26 mouse cellular contexts compared by ENCODE assay signal in genomic region chr3:30091860-30092259, GRCm38 (mm10).
A peak's percentile ranks its signal among the peaks of the same experiment; 100 is the strongest.
DNase-seq lines count a peak whose midpoint lies in the region; ATAC-seq lines count a peak whose summit lies in the region.
"Had no signal": no experiment of that assay in that cellular context is flagged by ENCODE, and none has a peak within 500 bp of the region (broad histone marks: within the 10 kb centered on the region; RNA-seq: fewer than 3 reads in every experiment).

No protein-coding gene starts in this region.

- H3K27me3 ChIP-seq in midbrain, embryonic 11.5 days (ENCODE audit: control insufficient read depth, insufficient read depth, low read length) = no peaks in the 10 kb centered on the region
- no peaks in the 10 kb centered on the region for H3K27me3 ChIP-seq in midbrain, embryonic 14.5 days (ENCODE audit: control insufficient read depth, insufficient read depth, low read length)
- H3K27me3 ChIP-seq in limb, embryonic 10.5 days (ENCODE audit: low read depth, poor library complexity, severe bottlenecking) = no peaks in the 10 kb centered on the region
- no peaks in the 10 kb centered on the region for H3K27me3 ChIP-seq in forebrain, embryonic 11.5 days (ENCODE audit: control insufficient read depth, insufficient read depth, low read length)
- H3K27me3 ChIP-seq: embryonic facial prominence, embryonic 15.5 days; hindbrain, embryonic 12.5 days; liver, embryonic 12.5 days; neural tube, embryonic 12.5 days had no signal

- no peak overlapping the region for H3K9ac ChIP-seq in midbrain, embryonic 11.5 days (ENCODE audit: low read length)
- no peak overlapping the region for H3K9ac ChIP-seq in midbrain, embryonic 14.5 days (replicated peaks; ENCODE audit: low read length)
- no peak overlapping the region for H3K9ac ChIP-seq in forebrain, embryonic 11.5 days (ENCODE audit: low read length)
- H3K9ac ChIP-seq: embryonic facial prominence, embryonic 15.5 days; hindbrain, embryonic 12.5 days; liver, embryonic 12.5 days; liver, postnatal 0 days; neural tube, embryonic 12.5 days had no signal

- H3K9me3 ChIP-seq in midbrain, embryonic 11.5 days (ENCODE audit: control insufficient read depth, low read length) = no peaks in the 10 kb centered on the region
- H3K9me3 ChIP-seq in midbrain, embryonic 14.5 days (ENCODE audit: control insufficient read depth, low read length) = no peaks in the 10 kb centered on the region
- no peaks in the 10 kb centered on the region for H3K9me3 ChIP-seq in limb, embryonic 10.5 days (replicated peaks)
- no peaks in the 10 kb centered on the region for H3K9me3 ChIP-seq in forebrain, embryonic 11.5 days (ENCODE audit: control insufficient read depth, low read length)
- H3K9me3 ChIP-seq: embryonic facial prominence, embryonic 10.5 days; embryonic facial prominence, embryonic 15.5 days; hindbrain, embryonic 12.5 days; liver, embryonic 12.5 days; neural tube, embryonic 12.5 days had no signal

- WGBS in midbrain, embryonic 11.5 days = 88% methylated on average over 3 of the region's 3 CpGs
- WGBS in midbrain, embryonic 14.5 days = 86% methylated on average over 3 of the region's 3 CpGs
- WGBS in limb, embryonic 10.5 days = 84% methylated on average over 3 of the region's 3 CpGs
- WGBS in forebrain, embryonic 11.5 days = 87% methylated on average over 3 of the region's 3 CpGs

- no peak overlapping the region for H3K27ac ChIP-seq in midbrain, embryonic 11.5 days (ENCODE audit: low read depth, low read length)
- no peak overlapping the region for H3K27ac ChIP-seq in midbrain, embryonic 14.5 days (replicated peaks; ENCODE audit: low read depth, low read length)
- H3K27ac ChIP-seq in limb, embryonic 10.5 days = peak overlapping the region; percentile 68
- H3K27ac ChIP-seq in forebrain, embryonic 11.5 days (ENCODE audit: low read depth, low read length) = no peak overlapping the region
- H3K27ac ChIP-seq: embryonic facial prominence, embryonic 10.5 days; embryonic facial prominence, embryonic 15.5 days; heart, adult 2 months; hindbrain, embryonic 12.5 days; kidney, postnatal 0 days; liver, embryonic 12.5 days; neural tube, embryonic 12.5 days had no signal

- H3K4me2 ChIP-seq in midbrain, embryonic 11.5 days = no peak overlapping the region
- no peak overlapping the region for H3K4me2 ChIP-seq in midbrain, embryonic 14.5 days (ENCODE audit: low read length)
- no peak overlapping the region for H3K4me2 ChIP-seq in forebrain, embryonic 11.5 days (ENCODE audit: low read depth, low read length, severe bottlenecking)
- H3K4me2 ChIP-seq: embryonic facial prominence, embryonic 15.5 days; hindbrain, embryonic 12.5 days; liver, embryonic 12.5 days; neural tube, embryonic 12.5 days had no signal

- H3K4me1 ChIP-seq in midbrain, embryonic 11.5 days (ENCODE audit: control insufficient read depth, insufficient read depth, low read length) = no peaks in the 10 kb centered on the region
- H3K4me1 ChIP-seq in midbrain, embryonic 14.5 days (ENCODE audit: control insufficient read depth, insufficient read depth, low read length) = no peaks in the 10 kb centered on the region
- H3K4me1 ChIP-seq in limb, embryonic 10.5 days = peaks cover 38% of the 10 kb centered on the region
- no peaks in the 10 kb centered on the region for H3K4me1 ChIP-seq in forebrain, embryonic 11.5 days (replicated peaks; ENCODE audit: control insufficient read depth, insufficient read depth, low read length)
- H3K4me1 ChIP-seq: embryonic facial prominence, embryonic 15.5 days; hindbrain, embryonic 12.5 days; liver, embryonic 12.5 days; neural tube, embryonic 12.5 days had no signal

- H3K36me3 ChIP-seq in midbrain, embryonic 11.5 days (ENCODE audit: control insufficient read depth, insufficient read depth, low read length) = no peaks in the 10 kb centered on the region
- no peaks in the 10 kb centered on the region for H3K36me3 ChIP-seq in midbrain, embryonic 14.5 days (ENCODE audit: control insufficient read depth, insufficient read depth, low read length)
- H3K36me3 ChIP-seq in limb, embryonic 10.5 days = no peaks in the 10 kb centered on the region
- no peaks in the 10 kb centered on the region for H3K36me3 ChIP-seq in forebrain, embryonic 11.5 days (ENCODE audit: control insufficient read depth, insufficient read depth, low read length)
- H3K36me3 ChIP-seq: embryonic facial prominence, embryonic 10.5 days; embryonic facial prominence, embryonic 15.5 days; hindbrain, embryonic 12.5 days; liver, embryonic 12.5 days; neural tube, embryonic 12.5 days had no signal

- H3K4me3 ChIP-seq in midbrain, embryonic 11.5 days (ENCODE audit: low read depth, low read length) = no peak overlapping the region
- no peak overlapping the region for H3K4me3 ChIP-seq in midbrain, embryonic 14.5 days (replicated peaks; ENCODE audit: low read depth, low read length)
- no peak overlapping the region for H3K4me3 ChIP-seq in limb, embryonic 10.5 days
- no peak overlapping the region for H3K4me3 ChIP-seq in forebrain, embryonic 11.5 days (ENCODE audit: low read depth, low read length)
- H3K4me3 ChIP-seq: embryonic facial prominence, embryonic 10.5 days; embryonic facial prominence, embryonic 15.5 days; heart, adult 2 months; hindbrain, embryonic 12.5 days; liver, embryonic 12.5 days; neural tube, embryonic 12.5 days had no signal

- DNase-seq in heart, adult 11 months = peak; percentile 89
- DNase-seq in heart, adult 8-10 months (ENCODE audit: low spot score) = no peak
- peak; percentile 54 for DNase-seq in midbrain, embryonic 11.5 days (ENCODE audit: low spot score, missing footprints)
- no peak for DNase-seq in midbrain, embryonic 14.5 days
- DNase-seq in limb, embryonic 10.5 days (ENCODE audit: low spot score) = no peak
- no peak for DNase-seq in forebrain, embryonic 11.5 days (ENCODE audit: low spot score)
- no peak for DNase-seq in layer of hippocampus, adult 9-11 months
- no peak for DNase-seq in right cerebral cortex, adult 18-20 months
- DNase-seq: cerebellum, adult 18-20 months; gastrocnemius, postnatal 25 days; heart, adult 2 months; heart, postnatal 14 days; liver, postnatal 0 days; lung, postnatal 4 days; thymus, adult 2 months; thymus, postnatal 36 days had no signal

- no peak for ATAC-seq in midbrain, embryonic 11.5 days (ENCODE audit: low FRiP score)
- no peak for ATAC-seq in midbrain, embryonic 14.5 days (ENCODE audit: low FRiP score, low TSS enrichment)
- ATAC-seq in forebrain, embryonic 11.5 days (replicated peaks; ENCODE audit: low FRiP score) = no peak
- ATAC-seq: CD4-positive, CD25-positive, alpha-beta regulatory T cell, adult 4 months; forebrain, embryonic 14.5 days; intestine, embryonic 16.5 days; liver, embryonic 12.5 days; liver, postnatal 0 days; midbrain, embryonic 16.5 days had no signal

Comparison
In these comparisons a context has a peak if more than half of its experiments do, and no peak if none do; other contexts are left out.
1. DNase-seq: peak in heart, adult 11 months (single experiment) and midbrain, embryonic 11.5 days (single experiment); none in heart, adult 8-10 months (single experiment), midbrain, embryonic 14.5 days (single experiment), limb, embryonic 10.5 days (single experiment), forebrain, embryonic 11.5 days (single experiment), layer of hippocampus, adult 9-11 months (single experiment) and right cerebral cortex, adult 18-20 months (single experiment).